Mouse (Mus musculus) lung, adult 2 months (tissue): ENCODE measurements at regions not wholly inside any gene's neighbourhood (a gene's known extent, or its start where the extent isn't known, plus 50 kb on each side); places are given as distances from the start of the nearest gene placed in this dataset.

Experiments
- CTCF ChIP-seq: fragments of 200-500 bp; IDR thresholded peaks from 2 replicates; pipeline ENCODE4 v1.5.1; 2011; ENCODE audit warnings: mild to moderate bottlenecking, low read length, control low read depth; ENCODE audit not compliant: insufficient read depth
- POLR2A ChIP-seq: fragments of 200-500 bp; IDR thresholded peaks from 2 replicates; pipeline ENCODE4 v1.6.1; 2011; ENCODE audit warnings: low read depth, mild to moderate bottlenecking, control low read depth, low read length, borderline replicate concordance; ENCODE audit errors: extremely low read depth

- TF ChIP-seq POLR2A = no peak
- 0 out of 2 replicates have a peak, but pooled peaks have one; percentile 2 for TF ChIP-seq CTCF
These were observed 237.6 kb downstream of the Skap2 start for GRCm38 (mm10) chr6:51774771-51775170.
